Mouse (Mus musculus) cortical plate, adult 2 months (tissue): ENCODE data around the gene Arpc1b. TPM values are rescaled to one million over a fixed set of nuclear protein-coding genes. Genes with fewer than 3 reads are reported as not detected.
A peak's percentile ranks its signal among the peaks of the same experiment; 100 is the strongest.
"Not testable (repeated sequence)": the region's sequence is repeated elsewhere in the genome, so short reads cannot be mapped to it uniquely, and the experiment has no call there.

Experiments used
- H3K27ac ChIP-seq: fragments of 200-500 bp; 2 replicates; pipeline ENCODE4 v1.5.1; 2012; ENCODE audit warnings: low read length, control low read depth, inconsistent platforms; ENCODE audit not compliant: insufficient read depth
- H3K4me1 ChIP-seq: fragments of 200-500 bp; 2 replicates; pipeline ENCODE4 v1.6.1; 2011; ENCODE audit warnings: low read length; ENCODE audit not compliant: control insufficient read depth, insufficient read depth
- H3K4me3 ChIP-seq: fragments of 200-500 bp; 2 replicates; pipeline ENCODE4 v1.5.1; 2011; ENCODE audit warnings: mild to moderate bottlenecking, low read length, control low read depth; ENCODE audit not compliant: insufficient read depth
- CTCF ChIP-seq: fragments of 200-500 bp; IDR thresholded peaks from 2 replicates; pipeline ENCODE4 v1.5.1; 2011; ENCODE audit warnings: mild to moderate bottlenecking, control low read depth, low read length; ENCODE audit not compliant: insufficient read depth; ENCODE audit errors: extremely low read depth
- POLR2A ChIP-seq: fragments of 200-500 bp; IDR thresholded peaks from 2 replicates; pipeline ENCODE4 v1.6.1; 2011; ENCODE audit warnings: mild to moderate bottlenecking, low read length, control low read depth; ENCODE audit not compliant: insufficient read depth; ENCODE audit errors: extremely low read depth
- polyA plus RNA-seq: library from polyadenylated mRNA; depleted of rRNA; stranded (reverse); fragments of >200 nt; gene quantifications from 2 replicates; pipeline ENCODE4 v1.2.3, GENCODE M21; 2012

The Arpc1b gene
- polyA plus RNA-seq, 1 experiment = 84.6 TPM

- Histone ChIP-seq H3K4me1 (peaks cover 13% of the 10 kb centered on the region), H3K27ac (no peak overlapping the region), H3K4me3 (no peak overlapping the region)
- TF ChIP-seq POLR2A (no peak), CTCF (no peak)
These were observed 25.8 kb upstream of the Arpc1b start for GRCm38 (mm10) chr5:145088186-145088585.

GRCm38 (mm10) chr5:145089878-145090277 is 24.1 kb upstream of the Arpc1b start:
- TF ChIP-seq POLR2A = no peak
- TF ChIP-seq CTCF = no peak
- peak overlapping the region; percentile 51; the same call in 1 of the 2 replicates for H3K27ac ChIP-seq

GRCm38 (mm10) chr5:145096195-145096594 is 17.8 kb upstream of the Arpc1b start:
- no peaks in the 10 kb centered on the region for H3K4me1 ChIP-seq
- no peak overlapping the region for H3K27ac ChIP-seq
- no peak overlapping the region for H3K4me3 ChIP-seq
- no peak for TF ChIP-seq CTCF
- TF ChIP-seq POLR2A = no peak

More at GRCm38 (mm10) chr5:145089878-145090277, 24.1 kb upstream of the Arpc1b start:
- Histone ChIP-seq H3K4me1 (peaks cover 10% of the 10 kb centered on the region), H3K4me3 (no peak overlapping the region)

- TF ChIP-seq CTCF = no peak
- TF ChIP-seq POLR2A = no peak
- no peaks in the 10 kb centered on the region for H3K4me1 ChIP-seq
- H3K4me3 ChIP-seq = no peak overlapping the region
- H3K27ac ChIP-seq = no peak overlapping the region
These were observed 15.6 kb upstream of the Arpc1b start for GRCm38 (mm10) chr5:145098340-145098821.

- no peak for TF ChIP-seq POLR2A
- no peak for TF ChIP-seq CTCF
- H3K4me3 ChIP-seq = no peak overlapping the region
- H3K4me1 ChIP-seq = 0 out of 2 replicates have a peak, but pooled peaks cover 2% of the 10 kb centered on the region
- no peak overlapping the region for H3K27ac ChIP-seq
These were observed 13.1 kb upstream of the Arpc1b start for GRCm38 (mm10) chr5:145100960-145101359.

- not testable (repeated sequence) for H3K27ac ChIP-seq, H3K4me3 ChIP-seq, H3K4me1 ChIP-seq
These were observed 12.6 kb upstream of the Arpc1b start for GRCm38 (mm10) chr5:145101451-145101850.

GRCm38 (mm10) chr5:145102706-145103105 is 11.3 kb upstream of the Arpc1b start:
- Histone ChIP-seq H3K4me1 (0 out of 2 replicates have a peak, but pooled peaks cover 2% of the 10 kb centered on the region), H3K4me3 (no peak overlapping the region), H3K27ac (no peak overlapping the region)
- no peak for TF ChIP-seq POLR2A
- no peak for TF ChIP-seq CTCF

GRCm38 (mm10) chr5:145104328-145104727 is 9.7 kb upstream of the Arpc1b start:
- no peak overlapping the region for H3K4me3 ChIP-seq
- H3K27ac ChIP-seq = peak overlapping the region; percentile 79
- H3K4me1 ChIP-seq = 0 out of 2 replicates have a peak, but pooled peaks cover 2% of the 10 kb centered on the region
- TF ChIP-seq CTCF (no peak), POLR2A (peak; percentile 31; the same call in 1 of the 2 replicates)

- Histone ChIP-seq H3K4me3 (no peak overlapping the region), H3K27ac (0 out of 2 replicates have a peak overlapping the region, but pooled peaks have one; percentile 32)
These were observed 8.2 kb upstream of the Arpc1b start for GRCm38 (mm10) chr5:145105694-145106275.

GRCm38 (mm10) chr5:145110401-145110800 is 3.6 kb upstream of the Arpc1b start:
- Histone ChIP-seq H3K4me1 (0 out of 2 replicates have a peak, but pooled peaks cover 2% of the 10 kb centered on the region), H3K27ac (no peak overlapping the region), H3K4me3 (no peak overlapping the region)
- no peak for TF ChIP-seq POLR2A
- TF ChIP-seq CTCF = no peak

More at GRCm38 (mm10) chr5:145105694-145106275, 8.2 kb upstream of the Arpc1b start:
- TF ChIP-seq POLR2A = no peak
- TF ChIP-seq CTCF = no peak
- H3K4me1 ChIP-seq = 0 out of 2 replicates have a peak, but pooled peaks cover 2% of the 10 kb centered on the region
